Mouse (Mus musculus): ENCODE results near the gene Izumo2. TPM values are rescaled to one million over a fixed set of nuclear protein-coding genes. Genes with fewer than 3 reads are reported as not detected.

The Izumo2 gene
- polyA plus RNA-seq (2015; fragmentation: Illumina TruSeq; extraction: RNeasy Lipid Tissue Mini Kit (QIAGEN cat#74804); ENCODE audit: insufficient read depth, low read depth, low replicate concordance) = not detected

DNA sequence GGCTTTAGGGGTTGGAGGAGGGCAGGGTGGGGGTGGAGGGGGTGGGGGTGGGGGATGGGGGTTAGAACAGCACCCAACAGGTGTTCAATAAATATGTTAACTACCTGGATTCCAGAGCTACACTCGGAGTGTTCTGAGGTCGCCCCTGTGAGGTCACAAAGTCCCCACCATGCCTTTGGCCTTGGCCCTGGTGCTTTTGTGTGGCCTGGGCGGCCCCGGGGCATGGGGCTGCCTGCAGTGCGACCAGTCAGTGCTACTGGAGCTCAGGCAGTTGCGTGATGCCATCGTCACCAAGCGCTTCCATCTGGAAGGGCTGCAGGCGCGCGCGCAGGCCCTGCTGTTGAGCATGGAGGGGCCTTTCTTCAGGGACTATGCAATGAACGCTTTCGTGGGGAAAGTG lies at the start of gene Izumo2:
Izumo2 (plus strand) TSS at position 169 of the 400 bp plus-strand sequence.

DNA sequence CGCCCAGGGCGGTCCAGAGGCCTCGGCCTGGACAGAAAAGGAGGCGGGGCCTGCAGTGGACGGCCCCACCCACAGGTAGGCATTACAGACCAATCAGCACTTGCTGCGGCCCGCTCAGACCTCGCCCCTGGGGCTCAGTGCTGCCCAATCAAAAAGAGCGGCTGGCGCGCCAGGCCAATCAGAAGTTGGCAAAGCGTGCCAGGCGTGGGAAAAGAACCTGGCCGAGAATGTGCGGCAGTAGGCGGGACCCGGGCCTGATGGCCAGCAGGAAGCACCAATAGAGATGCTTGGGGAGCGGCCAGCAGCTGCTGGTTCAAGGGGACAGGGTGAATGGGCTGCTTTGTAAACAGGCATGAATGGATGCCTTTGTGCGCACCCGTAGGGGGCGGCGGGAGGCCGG lies 37.7 kb upstream of the Izumo2 start, which contains the start of gene Myh14:
Myh14 (minus strand) TSS at position 41 of the 400 bp plus-strand sequence.

DNA sequence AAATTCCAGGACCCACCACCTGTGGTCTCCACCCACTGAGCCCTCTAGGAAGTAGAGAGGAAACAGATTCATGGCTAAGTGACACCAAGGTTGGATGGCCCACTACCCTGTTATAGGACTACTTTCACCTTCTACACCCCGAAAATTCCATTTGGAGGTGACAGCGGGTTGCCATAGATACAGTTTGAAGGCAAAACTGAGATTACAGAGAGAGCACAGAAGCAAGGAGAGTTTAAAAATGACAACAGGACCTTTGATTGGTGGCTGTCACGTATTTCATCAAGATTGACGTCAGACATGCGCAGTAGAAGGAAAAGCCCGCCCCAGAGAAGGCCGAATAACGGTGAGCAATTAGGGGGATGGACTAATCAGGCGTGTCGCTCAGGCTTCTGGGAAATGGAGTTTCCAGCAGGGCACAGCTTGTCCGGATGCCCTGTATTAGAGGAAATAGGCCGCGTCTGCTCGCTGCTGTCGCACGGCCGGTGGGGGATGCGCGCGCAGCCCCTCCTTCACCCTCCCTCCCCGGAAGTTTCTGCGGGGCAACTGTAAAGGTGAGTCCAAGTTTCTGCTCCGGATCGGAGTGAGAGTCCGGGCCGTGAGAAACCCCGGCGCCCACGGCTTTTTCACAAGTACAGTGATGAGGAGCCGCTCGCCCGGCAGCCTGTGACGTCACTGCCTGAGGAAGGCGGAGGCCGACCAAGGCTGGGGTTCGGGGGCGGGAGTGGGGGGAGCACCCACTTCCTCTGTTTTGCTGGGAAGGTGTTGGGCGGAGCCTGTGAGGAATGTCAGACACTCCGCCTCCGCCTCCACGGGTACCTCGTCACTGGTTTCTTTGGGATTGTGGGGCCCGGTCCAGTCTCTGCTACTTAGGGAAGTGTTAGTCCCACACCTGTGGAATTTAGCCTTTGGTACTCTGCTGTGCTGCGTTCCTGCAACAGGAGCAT lies 39.8 kb downstream of the Izumo2 start, which contains the start of gene Vrk3:
Vrk3 (plus strand) TSS at position 313 of the 944 bp plus-strand sequence.

DNA sequence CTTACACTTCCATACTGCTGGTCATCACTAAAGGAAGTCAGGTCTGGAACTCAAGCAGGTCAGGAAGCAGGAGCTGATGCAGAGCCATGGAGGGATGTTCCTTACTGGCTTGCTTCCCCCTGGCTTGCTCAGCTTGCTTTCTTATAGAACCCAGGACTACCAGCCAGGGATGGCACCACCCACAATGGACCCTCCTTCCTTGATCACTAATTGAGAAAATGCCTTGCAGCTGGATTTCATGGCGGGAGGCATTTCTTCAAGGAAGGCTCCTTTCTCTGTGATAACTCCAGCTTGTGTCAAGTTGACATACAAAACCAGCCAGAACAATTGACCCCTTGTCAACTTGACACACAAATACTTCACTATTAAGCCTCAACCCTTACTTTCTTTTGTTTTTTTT lies 42.4 kb downstream of the Izumo2 start, which contains the start of gene Zfp473:
Zfp473 (minus strand) TSS at position 101 of the 400 bp plus-strand sequence.

Other genes starting within 250 kb of the Izumo2 start
- not detected for gene Aspdh, start 243.4 kb upstream of the Izumo2 start, polyA plus RNA-seq (2015; fragmentation: Illumina TruSeq; extraction: RNeasy Lipid Tissue Mini Kit (QIAGEN cat#74804); ENCODE audit: insufficient read depth, low read depth, low replicate concordance)
- gene Josd2, start 240.8 kb upstream of the Izumo2 start, polyA plus RNA-seq (2015; fragmentation: Illumina TruSeq; extraction: RNeasy Lipid Tissue Mini Kit (QIAGEN cat#74804); ENCODE audit: insufficient read depth, low read depth, low replicate concordance) = 38.2 TPM
- 33.0 TPM for gene Emc10, start 212.2 kb upstream of the Izumo2 start, polyA plus RNA-seq (2015; fragmentation: Illumina TruSeq; extraction: RNeasy Lipid Tissue Mini Kit (QIAGEN cat#74804); ENCODE audit: insufficient read depth, low read depth, low replicate concordance)
- 6.0 TPM for gene Fam71e1, start 212.2 kb upstream of the Izumo2 start, polyA plus RNA-seq (2015; fragmentation: Illumina TruSeq; extraction: RNeasy Lipid Tissue Mini Kit (QIAGEN cat#74804); ENCODE audit: insufficient read depth, low read depth, low replicate concordance)
- gene Mybpc2, start 184.1 kb upstream of the Izumo2 start, polyA plus RNA-seq (2015; fragmentation: Illumina TruSeq; extraction: RNeasy Lipid Tissue Mini Kit (QIAGEN cat#74804); ENCODE audit: insufficient read depth, low read depth, low replicate concordance) = 0.37 TPM
- 0.50 TPM for gene Spib, start 176.7 kb upstream of the Izumo2 start, polyA plus RNA-seq (2015; fragmentation: Illumina TruSeq; extraction: RNeasy Lipid Tissue Mini Kit (QIAGEN cat#74804); ENCODE audit: insufficient read depth, low read depth, low replicate concordance)
- gene Pold1, start 159.9 kb upstream of the Izumo2 start, polyA plus RNA-seq (2015; fragmentation: Illumina TruSeq; extraction: RNeasy Lipid Tissue Mini Kit (QIAGEN cat#74804); ENCODE audit: insufficient read depth, low read depth, low replicate concordance) = 12.0 TPM
- 41.0 TPM for gene Nr1h2, start 154.8 kb upstream of the Izumo2 start, polyA plus RNA-seq (2015; fragmentation: Illumina TruSeq; extraction: RNeasy Lipid Tissue Mini Kit (QIAGEN cat#74804); ENCODE audit: insufficient read depth, low read depth, low replicate concordance)
- 0.72 TPM for gene Napsa, start 136.4 kb upstream of the Izumo2 start, polyA plus RNA-seq (2015; fragmentation: Illumina TruSeq; extraction: RNeasy Lipid Tissue Mini Kit (QIAGEN cat#74804); ENCODE audit: insufficient read depth, low read depth, low replicate concordance)
- gene Kcnc3, start 118.1 kb upstream of the Izumo2 start, polyA plus RNA-seq (2015; fragmentation: Illumina TruSeq; extraction: RNeasy Lipid Tissue Mini Kit (QIAGEN cat#74804); ENCODE audit: insufficient read depth, low read depth, low replicate concordance) = 3.5 TPM
- gene Myh14, start 37.9 kb upstream of the Izumo2 start, polyA plus RNA-seq (2015; fragmentation: Illumina TruSeq; extraction: RNeasy Lipid Tissue Mini Kit (QIAGEN cat#74804); ENCODE audit: insufficient read depth, low read depth, low replicate concordance) = 5.7 TPM
- 4.8 TPM for gene Vrk3, start 39.7 kb downstream of the Izumo2 start, polyA plus RNA-seq (2015; fragmentation: Illumina TruSeq; extraction: RNeasy Lipid Tissue Mini Kit (QIAGEN cat#74804); ENCODE audit: insufficient read depth, low read depth, low replicate concordance)
- gene Zfp473, start 42.3 kb downstream of the Izumo2 start, polyA plus RNA-seq (2015; fragmentation: Illumina TruSeq; extraction: RNeasy Lipid Tissue Mini Kit (QIAGEN cat#74804); ENCODE audit: insufficient read depth, low read depth, low replicate concordance) = 0.28 TPM
- gene Nup62, start 107.3 kb downstream of the Izumo2 start, polyA plus RNA-seq (2015; fragmentation: Illumina TruSeq; extraction: RNeasy Lipid Tissue Mini Kit (QIAGEN cat#74804); ENCODE audit: insufficient read depth, low read depth, low replicate concordance) = 5.4 TPM
- gene Il4i1, start 107.6 kb downstream of the Izumo2 start, polyA plus RNA-seq (2015; fragmentation: Illumina TruSeq; extraction: RNeasy Lipid Tissue Mini Kit (QIAGEN cat#74804); ENCODE audit: insufficient read depth, low read depth, low replicate concordance) = not detected
- gene Atf5, start 107.9 kb downstream of the Izumo2 start, polyA plus RNA-seq (2015; fragmentation: Illumina TruSeq; extraction: RNeasy Lipid Tissue Mini Kit (QIAGEN cat#74804); ENCODE audit: insufficient read depth, low read depth, low replicate concordance) = 44.5 TPM
- gene Akt1s1, start 140.2 kb downstream of the Izumo2 start, polyA plus RNA-seq (2015; fragmentation: Illumina TruSeq; extraction: RNeasy Lipid Tissue Mini Kit (QIAGEN cat#74804); ENCODE audit: insufficient read depth, low read depth, low replicate concordance) = 13.5 TPM
- gene Tbc1d17, start 140.3 kb downstream of the Izumo2 start, polyA plus RNA-seq (2015; fragmentation: Illumina TruSeq; extraction: RNeasy Lipid Tissue Mini Kit (QIAGEN cat#74804); ENCODE audit: insufficient read depth, low read depth, low replicate concordance) = 19.6 TPM
- gene Pnkp, start 148.4 kb downstream of the Izumo2 start, polyA plus RNA-seq (2015; fragmentation: Illumina TruSeq; extraction: RNeasy Lipid Tissue Mini Kit (QIAGEN cat#74804); ENCODE audit: insufficient read depth, low read depth, low replicate concordance) = 11.9 TPM
- 49.5 TPM for gene Ptov1, start 161.0 kb downstream of the Izumo2 start, polyA plus RNA-seq (2015; fragmentation: Illumina TruSeq; extraction: RNeasy Lipid Tissue Mini Kit (QIAGEN cat#74804); ENCODE audit: insufficient read depth, low read depth, low replicate concordance)
- 20.6 TPM for gene Med25, start 184.0 kb downstream of the Izumo2 start, polyA plus RNA-seq (2015; fragmentation: Illumina TruSeq; extraction: RNeasy Lipid Tissue Mini Kit (QIAGEN cat#74804); ENCODE audit: insufficient read depth, low read depth, low replicate concordance)
- 9.6 TPM for gene Fuz, start 187.3 kb downstream of the Izumo2 start, polyA plus RNA-seq (2015; fragmentation: Illumina TruSeq; extraction: RNeasy Lipid Tissue Mini Kit (QIAGEN cat#74804); ENCODE audit: insufficient read depth, low read depth, low replicate concordance)
- gene Ap2a1, start 220.8 kb downstream of the Izumo2 start, polyA plus RNA-seq (2015; fragmentation: Illumina TruSeq; extraction: RNeasy Lipid Tissue Mini Kit (QIAGEN cat#74804); ENCODE audit: insufficient read depth, low read depth, low replicate concordance) = 13.8 TPM
- gene Tsks, start 234.5 kb downstream of the Izumo2 start, polyA plus RNA-seq (2015; fragmentation: Illumina TruSeq; extraction: RNeasy Lipid Tissue Mini Kit (QIAGEN cat#74804); ENCODE audit: insufficient read depth, low read depth, low replicate concordance) = not detected